Mouse (Mus musculus): ENCODE results near the gene Top2b. TPM values are rescaled to one million over a fixed set of nuclear protein-coding genes. Genes with fewer than 3 reads are reported as not detected.

Gene Top2b
- polyA plus RNA-seq, 1 experiment from 2014 or later = 140 TPM

GRCm38 (mm10) chr14:16480621-16481020, 115.6 kb downstream of the Top2b start:
- Histone ChIP-seq H3K4me2 (ENCODE audit: low read length) (no peak overlapping the region), H3K9ac (ENCODE audit: low read length) (no peak overlapping the region), H3K27me3 (replicated peaks; ENCODE audit: control insufficient read depth, insufficient read depth, low read length) (no peaks in the 10 kb centered on the region), H3K4me1 (ENCODE audit: control insufficient read depth, insufficient read depth, low read length) (0 out of 2 replicates have a peak, but pooled peaks cover 8% of the 10 kb centered on the region), H3K4me3 (ENCODE audit: low read depth, low read length) (no peak overlapping the region), H3K9me3 (replicated peaks; ENCODE audit: control insufficient read depth, low read length) (no peaks in the 10 kb centered on the region), H3K36me3 (ENCODE audit: control insufficient read depth, insufficient read depth, low read length) (no peaks in the 10 kb centered on the region), H3K27ac (ENCODE audit: low read depth, low read length) (no peak overlapping the region)
- 69% methylated on average over 6 of the region's 6 CpGs for WGBS
- DNase-seq (ENCODE audit: low spot score) (no peak), ATAC-seq (no peak)

- H3K4me1 ChIP-seq (ENCODE audit: control insufficient read depth, insufficient read depth, low read length) = 0 out of 2 replicates have a peak, but pooled peaks cover 8% of the 10 kb centered on the region
- H3K27ac ChIP-seq (ENCODE audit: low read depth, low read length) = no peak overlapping the region
- no peaks in the 10 kb centered on the region for H3K27me3 ChIP-seq (replicated peaks; ENCODE audit: control insufficient read depth, insufficient read depth, low read length)
- H3K9ac ChIP-seq (ENCODE audit: low read length) = no peak overlapping the region
- 24% methylated on average over 8 of the region's 8 CpGs for WGBS
- peak; percentile 73 for DNase-seq (ENCODE audit: low spot score)
- no peak overlapping the region for H3K4me2 ChIP-seq (ENCODE audit: low read length)
- no peaks in the 10 kb centered on the region for H3K36me3 ChIP-seq (ENCODE audit: control insufficient read depth, insufficient read depth, low read length)
- no peaks in the 10 kb centered on the region for H3K9me3 ChIP-seq (replicated peaks; ENCODE audit: control insufficient read depth, low read length)
- H3K4me3 ChIP-seq (ENCODE audit: low read depth, low read length) = no peak overlapping the region
- peak; percentile 93 for ATAC-seq
These were observed 118.8 kb downstream of the Top2b start for GRCm38 (mm10) chr14:16483656-16484380.

Other genes starting within 250 kb of the Top2b start
- gene Ngly1, start 115.9 kb upstream of the Top2b start, polyA plus RNA-seq (2014; fragmentation: Nextera tagmentation; extraction: Ambion mirVana) = 30.9 and 34.9 TPM in 2 replicates
- gene Oxsm, start 115.4 kb upstream of the Top2b start, polyA plus RNA-seq (2014; fragmentation: Nextera tagmentation; extraction: Ambion mirVana) = 0.96 and 1.1 TPM in 2 replicates

All from forebrain, embryonic 14.5 days (tissue).